Mouse (Mus musculus): Measurements from ENCODE around the gene Rln1. TPM values are rescaled to one million over a fixed set of nuclear protein-coding genes. Genes with fewer than 3 reads are reported as not detected.
A peak's percentile ranks its signal among the peaks of the same experiment; 100 is the strongest.

The Rln1 gene
- polyA plus RNA-seq, 1 experiment from 2014 or later = 0.96 TPM

DNA sequence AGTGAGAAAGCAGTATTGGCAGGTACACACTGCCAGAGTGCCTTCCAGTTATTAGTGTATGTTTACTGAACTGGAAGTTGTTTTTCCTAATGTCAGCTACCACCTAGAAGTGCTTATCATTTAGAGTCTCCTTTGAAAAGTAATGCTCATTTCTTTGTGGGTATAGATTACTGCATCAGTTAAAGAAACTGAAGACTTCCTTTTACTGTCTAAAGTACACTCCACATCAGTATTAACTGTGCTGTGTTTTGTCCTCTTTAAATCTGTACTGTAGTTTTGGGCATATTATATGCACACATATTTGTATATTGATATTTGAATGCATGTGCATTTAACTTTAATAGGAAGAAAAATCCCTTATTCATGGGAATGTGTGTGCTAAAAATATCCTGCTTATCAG lies 38.3 kb downstream of the Rln1 start:
- H3K9me3 ChIP-seq (ENCODE audit: control insufficient read depth, low read length) = no peaks in the 10 kb centered on the region
- no peak for ATAC-seq (ENCODE audit: low read depth)
- H3K27ac ChIP-seq (replicated peaks; ENCODE audit: low read depth, low read length) = no peak overlapping the region
- H3K9ac ChIP-seq (ENCODE audit: low read depth, low read length) = no peak overlapping the region
- H3K4me3 ChIP-seq (ENCODE audit: low read depth, low read length) = no peak overlapping the region
- DNase-seq (ENCODE audit: low spot score) = no peak
- H3K27me3 ChIP-seq (replicated peaks; ENCODE audit: control insufficient read depth, insufficient read depth, low read length) = no peaks in the 10 kb centered on the region
- H3K36me3 ChIP-seq (ENCODE audit: control insufficient read depth, insufficient read depth, low read length) = peaks cover 64% of the 10 kb centered on the region
- H3K4me2 ChIP-seq (ENCODE audit: low read depth, low read length) = no peak overlapping the region
- H3K4me1 ChIP-seq (ENCODE audit: control insufficient read depth, insufficient read depth, low read length) = no peaks in the 10 kb centered on the region; the same call in 1 of the 2 replicates

DNA sequence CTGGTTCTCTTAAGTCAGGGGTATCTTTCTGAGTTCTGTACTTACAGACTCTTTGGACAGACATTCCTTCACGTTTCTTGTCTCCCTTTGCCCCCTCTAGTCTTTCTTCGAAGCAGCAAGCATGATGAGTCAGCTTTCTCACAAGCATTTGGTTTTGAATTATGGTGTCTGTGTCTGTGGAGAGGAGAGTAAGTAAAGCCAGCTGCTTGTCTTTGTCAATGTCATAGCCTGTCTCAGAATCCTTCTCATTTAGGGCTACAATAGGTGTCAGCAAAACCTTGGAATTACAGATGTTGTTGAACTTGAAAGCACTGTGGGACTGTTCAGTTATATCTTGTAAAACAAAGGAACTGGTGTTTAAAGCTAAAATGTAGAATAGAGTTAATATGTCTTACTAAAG lies 39.7 kb downstream of the Rln1 start:
- DNase-seq (ENCODE audit: low spot score) = peak; percentile 48
- Histone ChIP-seq H3K4me3 (ENCODE audit: low read depth, low read length) (no peak overlapping the region), H3K4me2 (ENCODE audit: low read depth, low read length) (no peak overlapping the region), H3K9ac (ENCODE audit: low read depth, low read length) (no peak overlapping the region), H3K36me3 (ENCODE audit: control insufficient read depth, insufficient read depth, low read length) (peaks cover 61% of the 10 kb centered on the region), H3K27me3 (replicated peaks; ENCODE audit: control insufficient read depth, insufficient read depth, low read length) (no peaks in the 10 kb centered on the region), H3K4me1 (ENCODE audit: control insufficient read depth, insufficient read depth, low read length) (no peaks in the 10 kb centered on the region; the same call in 1 of the 2 replicates), H3K27ac (replicated peaks; ENCODE audit: low read depth, low read length) (no peak overlapping the region), H3K9me3 (ENCODE audit: control insufficient read depth, low read length) (no peaks in the 10 kb centered on the region)
- 33% methylated on average over 2 of the region's 2 CpGs for WGBS
- ATAC-seq (ENCODE audit: low read depth) = no peak

DNA sequence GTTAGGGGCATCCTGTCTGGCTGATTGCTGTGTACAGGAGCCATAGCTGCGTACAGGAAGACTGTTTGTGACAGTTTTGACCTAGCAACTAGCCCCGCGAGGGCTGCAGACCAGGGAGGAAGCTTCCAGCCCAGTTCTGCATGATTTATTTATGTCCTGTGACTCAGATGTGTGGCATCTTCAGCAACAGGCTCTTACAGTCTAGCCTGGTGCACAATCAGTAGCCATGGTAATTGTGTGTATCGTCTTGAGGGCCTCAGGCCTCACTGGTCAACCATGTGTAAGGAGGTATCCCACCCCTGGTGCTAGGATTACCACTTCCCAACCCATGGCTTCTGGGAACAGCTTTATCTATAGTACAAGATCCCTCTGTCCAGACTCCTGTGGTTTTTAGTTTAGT lies 41.9 kb downstream of the Rln1 start:
- H3K4me1 ChIP-seq (ENCODE audit: control insufficient read depth, insufficient read depth, low read length) = no peaks in the 10 kb centered on the region; the same call in 1 of the 2 replicates
- H3K27me3 ChIP-seq (replicated peaks; ENCODE audit: control insufficient read depth, insufficient read depth, low read length) = no peaks in the 10 kb centered on the region
- peaks cover 48% of the 10 kb centered on the region for H3K36me3 ChIP-seq (ENCODE audit: control insufficient read depth, insufficient read depth, low read length)
- no peak overlapping the region for H3K9ac ChIP-seq (ENCODE audit: low read depth, low read length)
- 80% methylated on average over 4 of the region's 4 CpGs for whole genome bisulfite sequencing
- ATAC-seq (ENCODE audit: low read depth) = no peak
- no peak for DNase-seq (ENCODE audit: low spot score)
- no peak overlapping the region for H3K4me3 ChIP-seq (ENCODE audit: low read depth, low read length)
- H3K27ac ChIP-seq (replicated peaks; ENCODE audit: low read depth, low read length) = no peak overlapping the region
- no peak overlapping the region for H3K4me2 ChIP-seq (ENCODE audit: low read depth, low read length)
- no peaks in the 10 kb centered on the region for H3K9me3 ChIP-seq (ENCODE audit: control insufficient read depth, low read length)

DNA sequence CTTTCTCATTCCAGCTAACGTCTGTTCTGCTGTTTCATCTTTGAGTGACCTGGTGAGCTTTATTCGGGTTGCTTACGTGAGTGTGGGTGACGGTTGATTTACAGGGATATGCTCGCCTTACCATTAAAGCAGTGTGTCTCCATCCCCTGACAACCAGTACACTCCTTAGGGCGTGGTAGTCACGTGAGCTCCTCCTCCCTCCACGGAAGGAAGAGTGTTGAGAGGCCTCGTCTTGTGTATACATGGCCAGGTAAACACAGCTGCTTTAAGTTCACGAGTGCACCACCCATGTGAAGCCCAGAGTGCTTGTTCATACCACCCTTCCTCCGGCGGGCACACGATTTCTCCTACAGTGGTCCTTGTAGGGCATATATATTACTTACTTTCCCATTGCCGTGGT lies 42.9 kb downstream of the Rln1 start:
- no peaks in the 10 kb centered on the region for H3K9me3 ChIP-seq (ENCODE audit: control insufficient read depth, low read length)
- peaks cover 42% of the 10 kb centered on the region for H3K36me3 ChIP-seq (ENCODE audit: control insufficient read depth, insufficient read depth, low read length)
- ATAC-seq (ENCODE audit: low read depth) (no peak), DNase-seq (ENCODE audit: low spot score) (no peak)
- no peaks in the 10 kb centered on the region for H3K27me3 ChIP-seq (replicated peaks; ENCODE audit: control insufficient read depth, insufficient read depth, low read length)
- H3K9ac ChIP-seq (ENCODE audit: low read depth, low read length) = no peak overlapping the region
- no peak overlapping the region for H3K27ac ChIP-seq (replicated peaks; ENCODE audit: low read depth, low read length)
- H3K4me1 ChIP-seq (ENCODE audit: control insufficient read depth, insufficient read depth, low read length) = no peaks in the 10 kb centered on the region; the same call in 1 of the 2 replicates
- WGBS = 77% methylated on average over 14 of the region's 14 CpGs
- H3K4me3 ChIP-seq (ENCODE audit: low read depth, low read length) = no peak overlapping the region
- no peak overlapping the region for H3K4me2 ChIP-seq (ENCODE audit: low read depth, low read length)

DNA sequence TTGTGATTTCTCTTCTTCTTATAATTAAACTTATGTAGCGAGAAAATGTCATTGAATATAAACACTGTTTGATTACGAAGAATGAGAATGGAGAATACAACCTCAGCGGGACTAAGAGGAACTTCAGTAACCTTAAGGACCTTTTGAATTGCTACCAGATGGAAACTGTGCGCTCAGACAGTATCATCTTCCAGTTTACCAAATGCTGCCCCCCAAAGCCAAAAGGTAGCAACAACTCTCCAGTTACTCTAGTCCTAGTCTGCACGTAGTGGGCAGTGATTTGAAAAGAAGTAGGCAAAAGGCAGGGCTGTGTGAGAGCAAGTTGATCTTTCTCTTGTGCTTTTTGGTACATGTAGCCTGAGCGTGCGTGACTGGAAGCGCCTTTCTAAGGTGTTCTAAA lies 46.6 kb downstream of the Rln1 start:
- no peak overlapping the region for H3K4me3 ChIP-seq (ENCODE audit: low read depth, low read length)
- peaks cover 48% of the 10 kb centered on the region for H3K36me3 ChIP-seq (ENCODE audit: control insufficient read depth, insufficient read depth, low read length)
- no peaks in the 10 kb centered on the region for H3K4me1 ChIP-seq (ENCODE audit: control insufficient read depth, insufficient read depth, low read length)
- ATAC-seq (ENCODE audit: low read depth) (no peak), DNase-seq (ENCODE audit: low spot score) (no peak)
- no peak overlapping the region for H3K9ac ChIP-seq (ENCODE audit: low read depth, low read length)
- H3K4me2 ChIP-seq (ENCODE audit: low read depth, low read length) = no peak overlapping the region
- WGBS = 53% methylated on average over 8 of the region's 8 CpGs
- no peaks in the 10 kb centered on the region for H3K27me3 ChIP-seq (replicated peaks; ENCODE audit: control insufficient read depth, insufficient read depth, low read length)
- no peaks in the 10 kb centered on the region for H3K9me3 ChIP-seq (ENCODE audit: control insufficient read depth, low read length)
- no peak overlapping the region for H3K27ac ChIP-seq (replicated peaks; ENCODE audit: low read depth, low read length)

- no peak overlapping the region for H3K9ac ChIP-seq (ENCODE audit: low read depth, low read length)
- H3K4me1 ChIP-seq (ENCODE audit: control insufficient read depth, insufficient read depth, low read length) = no peaks in the 10 kb centered on the region
- H3K4me3 ChIP-seq (ENCODE audit: low read depth, low read length) = no peak overlapping the region
- ATAC-seq (ENCODE audit: low read depth) (no peak), DNase-seq (ENCODE audit: low spot score) (no peak)
- H3K36me3 ChIP-seq (ENCODE audit: control insufficient read depth, insufficient read depth, low read length) = peaks cover 36% of the 10 kb centered on the region
- 43% methylated on average over 7 of the region's 7 CpGs for WGBS
- H3K27me3 ChIP-seq (replicated peaks; ENCODE audit: control insufficient read depth, insufficient read depth, low read length) = no peaks in the 10 kb centered on the region
- H3K27ac ChIP-seq (replicated peaks; ENCODE audit: low read depth, low read length) = no peak overlapping the region
- no peaks in the 10 kb centered on the region for H3K9me3 ChIP-seq (ENCODE audit: control insufficient read depth, low read length)
- no peak overlapping the region for H3K4me2 ChIP-seq (ENCODE audit: low read depth, low read length)
Measured at GRCm38 (mm10) chr19:29285451-29285869, 49.0 kb downstream of the Rln1 start.

Other genes starting within 250 kb of the Rln1 start
- gene Rcl1, start 233.3 kb downstream of the Rln1 start, polyA plus RNA-seq (2014; fragmentation: Nextera tagmentation; extraction: Ambion mirVana) = 44.8 and 52.9 TPM in 2 replicates
- 15.3 and 16.2 TPM in 2 replicates for gene Jak2, start 82.8 kb downstream of the Rln1 start, polyA plus RNA-seq (2014; fragmentation: Nextera tagmentation; extraction: Ambion mirVana)
- gene Insl6, start 9.3 kb downstream of the Rln1 start, polyA plus RNA-seq (2014; fragmentation: Nextera tagmentation; extraction: Ambion mirVana) = 5.8 and 7.8 TPM in 2 replicates
- gene Plgrkt, start 32.7 kb upstream of the Rln1 start, polyA plus RNA-seq (2014; fragmentation: Nextera tagmentation; extraction: Ambion mirVana) = 66.9 and 67.7 TPM in 2 replicates
- 0.21 and 0.56 TPM in 2 replicates for gene Cd274, start 32.8 kb upstream of the Rln1 start, polyA plus RNA-seq (2014; fragmentation: Nextera tagmentation; extraction: Ambion mirVana)
- not detected in 2 replicates for gene Pdcd1lg2, start 76.2 kb upstream of the Rln1 start, polyA plus RNA-seq (2014; fragmentation: Nextera tagmentation; extraction: Ambion mirVana)
- gene Ric1, start 187.6 kb upstream of the Rln1 start, polyA plus RNA-seq (2014; fragmentation: Nextera tagmentation; extraction: Ambion mirVana) = 21.1 and 21.6 TPM in 2 replicates

Data from embryonic facial prominence, embryonic 14.5 days (tissue).